Mouse (Mus musculus) forebrain, embryonic 10.5 days (tissue): ENCODE results near the gene Zfp978. TPM values are rescaled to one million over a fixed set of nuclear protein-coding genes. Genes with fewer than 3 reads are reported as not detected.
A peak's percentile ranks its signal among the peaks of the same experiment; 100 is the strongest.
"Not testable (repeated sequence)": the region's sequence is repeated elsewhere in the genome, so short reads cannot be mapped to it uniquely, and the experiment has no call there.

Experiments used
- DNase-seq: peaks from one replicate; pipeline ENCODE4 v3.0.0-alpha.2; 2017; ENCODE audit warnings: low spot score; ENCODE audit errors: extremely low spot score
- H3K27ac ChIP-seq: fragments of 300-500 bp; sonication (generic); 2 replicates; pipeline ENCODE4 v1.5.1; 2016; ENCODE audit warnings: mild to moderate bottlenecking
- H3K27me3 ChIP-seq: fragments of 300-500 bp; sonication (generic); 2 replicates; pipeline ENCODE4 v1.6.1; 2016; ENCODE audit warnings: mild to moderate bottlenecking; ENCODE audit not compliant: poor library complexity, severe bottlenecking
- H3K36me3 ChIP-seq: fragments of 300-500 bp; sonication (generic); replicated peaks from 2 replicates; pipeline ENCODE4 v1.6.1; 2016; ENCODE audit warnings: mild to moderate bottlenecking, moderate library complexity
- H3K4me1 ChIP-seq: fragments of 300-500 bp; sonication (generic); 2 replicates; pipeline ENCODE4 v1.6.1; 2016
- H3K4me3 ChIP-seq: fragments of 300-500 bp; sonication (generic); 2 replicates; pipeline ENCODE4 v1.5.1; 2016; ENCODE audit warnings: mild to moderate bottlenecking, moderate library complexity
- H3K9me3 ChIP-seq: fragments of 300-500 bp; sonication (generic); 2 replicates; pipeline ENCODE4 v1.6.1; 2016; ENCODE audit warnings: mild to moderate bottlenecking, moderate library complexity
- WGBS: fragments of 180-500 bp; shearing (Covaris S2); methylation state at CpG from one replicate; pipeline ENCODE4 v1.1.7; 2016; 5-methylcytosine and 5-hydroxymethylcytosine counted together
- polyA plus RNA-seq: library from polyadenylated mRNA; unstranded; fragments of >200 nt; fragmentation: Nextera tagmentation; extraction: Ambion mirVana; gene quantifications from 2 replicates; pipeline ENCODE4 v1.2.1, GENCODE M21; 2016

Zfp978 gene
- polyA plus RNA-seq, 1 experiment from 2014 or later: not detected

DNA sequence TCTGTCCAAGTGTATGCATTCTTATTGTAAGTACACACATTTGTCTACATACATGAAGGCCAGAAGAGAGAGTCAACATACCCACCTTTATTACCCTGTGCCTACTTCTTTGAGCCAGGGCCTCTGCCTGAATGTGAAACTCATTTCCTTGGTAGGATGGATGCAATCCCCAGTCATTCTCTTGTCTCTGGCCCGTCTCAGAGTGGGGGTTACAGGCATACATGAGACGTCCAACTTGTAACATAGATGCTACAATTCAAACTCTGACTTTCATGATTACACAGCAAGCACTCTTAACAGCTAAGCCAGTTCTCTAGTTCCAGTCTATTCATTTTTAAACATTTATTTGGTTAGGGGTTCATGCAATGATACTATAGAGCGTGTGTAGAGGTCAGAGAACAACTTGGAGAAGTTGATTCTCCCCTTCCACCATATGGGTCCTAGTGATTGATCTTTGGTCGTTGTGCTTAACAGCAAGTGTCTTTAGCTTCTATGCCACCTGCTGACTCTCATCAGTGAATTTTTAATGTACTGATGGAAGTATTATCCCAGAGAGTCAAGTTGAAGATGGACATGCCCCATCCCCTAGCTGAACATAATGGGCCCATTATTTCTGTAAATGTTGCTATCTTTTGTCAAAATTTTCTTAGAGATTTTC is 62.7 kb downstream of the Zfp978 start:
- H3K36me3 ChIP-seq: no peaks in the 10 kb centered on the region
- no peak overlapping the region for H3K27ac ChIP-seq
- H3K4me3 ChIP-seq: no peak overlapping the region
- no peaks in the 10 kb centered on the region for H3K27me3 ChIP-seq
- H3K9me3 ChIP-seq: peaks cover 74% of the 10 kb centered on the region
- WGBS: 68% methylated on average over 4 of the region's 4 CpGs
- DNase-seq: peak; percentile 30
- no peaks in the 10 kb centered on the region for H3K4me1 ChIP-seq

DNA sequence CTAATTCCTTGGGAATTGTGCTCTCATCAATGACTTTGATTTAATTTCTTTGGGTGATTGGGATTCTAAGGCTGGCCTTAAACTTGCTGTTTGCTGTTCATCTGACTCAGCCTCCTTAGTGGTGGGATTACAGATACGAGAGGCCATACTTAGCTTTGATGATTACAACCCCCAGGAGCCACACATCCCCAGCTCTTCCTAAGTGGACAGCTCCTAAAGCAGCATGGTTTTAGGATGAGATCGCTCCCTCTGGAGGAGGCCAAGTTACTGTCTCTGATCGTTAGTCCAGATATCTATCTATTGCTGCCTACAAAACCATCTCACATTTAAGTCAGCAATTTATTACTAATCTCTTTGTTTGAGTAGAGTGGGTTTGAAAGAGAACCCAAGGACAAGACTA is 63.3 kb downstream of the Zfp978 start:
- not testable (repeated sequence) for DNase-seq, H3K4me3 ChIP-seq, H3K27ac ChIP-seq, H3K27me3 ChIP-seq, H3K4me1 ChIP-seq, H3K36me3 ChIP-seq
- H3K9me3 ChIP-seq: peaks cover 70% of the 10 kb centered on the region
- 57% methylated on average over 3 of the region's 3 CpGs for WGBS

DNA sequence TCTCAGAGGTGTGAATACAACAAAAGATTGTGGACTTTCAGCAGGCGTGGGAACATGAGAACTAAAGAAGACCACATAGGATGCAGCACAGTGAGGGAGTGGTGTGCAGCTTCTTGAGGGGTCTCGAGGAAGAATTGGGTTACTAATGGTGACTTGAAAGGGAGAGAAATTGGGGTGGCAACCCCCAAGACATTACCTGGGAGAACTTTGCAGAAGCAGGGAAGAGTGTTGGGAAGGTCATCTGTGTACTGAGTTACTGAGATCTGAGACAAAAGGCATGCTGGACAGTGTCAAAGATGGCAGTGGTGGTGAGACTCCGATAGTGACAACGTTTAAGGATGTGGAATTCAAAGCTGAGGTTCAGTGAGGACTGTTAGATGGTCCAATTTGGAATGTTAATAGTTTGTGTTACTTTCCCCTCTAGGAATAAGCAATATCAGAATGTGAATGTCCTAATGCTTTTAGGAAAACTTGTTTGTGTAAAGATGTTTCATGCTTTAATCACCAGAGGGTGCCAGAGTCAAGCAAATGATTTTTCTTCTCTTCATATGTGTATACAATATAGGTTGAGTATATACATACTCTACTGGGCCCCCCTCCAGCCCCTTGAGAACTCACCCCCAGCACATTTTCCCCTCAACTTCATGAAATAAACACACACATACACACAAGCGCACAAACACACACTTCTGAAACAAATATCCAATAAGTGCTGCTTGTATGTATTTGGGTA is 64.7 kb downstream of the Zfp978 start:
- peaks cover 66% of the 10 kb centered on the region for H3K9me3 ChIP-seq
- H3K27me3 ChIP-seq, H3K4me3 ChIP-seq, H3K4me1 ChIP-seq, H3K27ac ChIP-seq, H3K36me3 ChIP-seq: not testable (repeated sequence)
- 60% methylated on average over 5 of the region's 5 CpGs for WGBS
- DNase-seq: peak; percentile 41

DNA sequence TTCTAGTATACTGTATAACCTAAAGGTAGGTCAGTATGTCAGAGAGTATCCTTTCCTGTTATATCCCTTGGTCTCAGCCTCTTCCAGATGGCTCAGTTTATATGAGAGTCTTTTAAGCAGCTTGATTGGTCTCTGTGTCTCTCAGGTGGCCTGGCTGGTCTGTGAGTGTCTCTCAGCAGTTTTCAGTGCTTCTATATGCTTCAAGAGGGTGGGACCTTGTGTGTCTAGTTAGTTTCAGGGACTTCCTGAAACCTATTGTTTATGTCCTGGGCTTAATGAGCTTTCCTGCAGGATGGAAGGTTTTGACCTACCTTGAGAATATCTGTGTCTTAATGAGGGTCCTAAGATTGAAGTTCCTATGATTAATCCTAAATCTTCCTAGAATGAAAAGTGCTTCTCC is 69.5 kb downstream of the Zfp978 start:
- peak; percentile 17 for DNase-seq
- Histone ChIP-seq H3K4me3 (no peak overlapping the region), H3K27ac (no peak overlapping the region), H3K36me3 (no peaks in the 10 kb centered on the region), H3K9me3 (peaks cover 43% of the 10 kb centered on the region), H3K4me1 (no peaks in the 10 kb centered on the region), H3K27me3 (no peaks in the 10 kb centered on the region)

DNA sequence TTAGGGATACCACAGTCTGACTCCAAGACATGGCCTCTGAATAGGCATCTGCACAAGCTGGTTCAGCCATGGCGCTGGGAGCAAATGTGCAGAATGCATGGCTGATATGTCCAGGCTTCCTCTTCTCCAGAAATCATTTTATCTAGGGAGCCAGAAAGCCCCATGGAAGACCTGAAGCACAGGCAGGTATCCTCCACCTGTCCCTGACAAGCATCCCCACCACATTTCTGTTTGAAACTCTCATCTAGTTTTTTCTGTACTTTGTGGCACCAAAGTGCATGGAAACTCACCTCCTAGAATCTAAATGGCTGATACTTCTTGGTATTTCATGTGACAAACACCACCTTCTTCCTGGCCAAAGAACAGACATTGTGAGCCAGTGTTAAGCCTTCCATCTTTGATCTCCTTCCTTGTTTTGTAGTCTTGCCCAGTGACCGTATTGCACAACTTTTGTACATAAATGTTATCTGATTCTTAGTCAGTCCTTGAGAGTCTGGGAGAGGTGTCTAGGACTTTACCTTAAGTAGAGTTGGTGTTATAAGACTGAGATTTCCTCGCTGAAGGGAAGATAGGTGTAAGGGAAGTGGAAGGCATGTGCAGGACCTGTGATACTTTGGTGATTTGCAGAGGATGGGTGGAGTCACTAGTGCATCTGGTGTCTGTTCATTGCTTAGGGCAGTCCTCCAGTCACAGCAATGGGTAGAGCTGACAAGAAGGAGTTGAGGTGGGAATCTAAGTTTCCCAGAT is 70.8 kb downstream of the Zfp978 start:
- not testable (repeated sequence) for H3K4me1 ChIP-seq, H3K36me3 ChIP-seq, H3K27ac ChIP-seq, H3K27me3 ChIP-seq, H3K4me3 ChIP-seq
- peaks cover 43% of the 10 kb centered on the region for H3K9me3 ChIP-seq
- DNase-seq: peak; percentile 25
- WGBS: 82% methylated on average over 3 of the region's 3 CpGs

DNA sequence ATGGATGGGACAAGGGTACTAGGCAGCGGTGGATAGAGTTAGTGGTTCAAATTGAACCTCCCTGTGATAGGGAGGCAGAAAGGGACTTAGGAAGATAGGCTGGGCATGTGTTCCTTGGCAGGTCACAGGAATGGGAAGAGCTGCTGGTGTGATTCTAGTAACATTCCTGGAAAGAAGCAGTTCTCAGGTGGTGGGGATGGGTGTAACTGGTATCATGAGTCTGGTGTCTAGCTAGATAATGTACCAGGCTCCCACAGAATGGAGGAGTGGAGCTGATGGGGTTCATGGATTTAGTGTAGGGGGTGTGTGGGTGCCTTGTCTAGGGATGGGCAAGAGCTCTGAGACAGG is 71.3 kb downstream of the Zfp978 start:
- 94% methylated on average over 1 of the region's 1 CpGs for WGBS
- DNase-seq: peak; percentile 27
- H3K4me1 ChIP-seq: no peaks in the 10 kb centered on the region
- no peaks in the 10 kb centered on the region for H3K27me3 ChIP-seq
- H3K9me3 ChIP-seq: peaks cover 47% of the 10 kb centered on the region
- H3K36me3 ChIP-seq: no peaks in the 10 kb centered on the region
- H3K4me3 ChIP-seq: no peak overlapping the region
- no peak overlapping the region for H3K27ac ChIP-seq

DNA sequence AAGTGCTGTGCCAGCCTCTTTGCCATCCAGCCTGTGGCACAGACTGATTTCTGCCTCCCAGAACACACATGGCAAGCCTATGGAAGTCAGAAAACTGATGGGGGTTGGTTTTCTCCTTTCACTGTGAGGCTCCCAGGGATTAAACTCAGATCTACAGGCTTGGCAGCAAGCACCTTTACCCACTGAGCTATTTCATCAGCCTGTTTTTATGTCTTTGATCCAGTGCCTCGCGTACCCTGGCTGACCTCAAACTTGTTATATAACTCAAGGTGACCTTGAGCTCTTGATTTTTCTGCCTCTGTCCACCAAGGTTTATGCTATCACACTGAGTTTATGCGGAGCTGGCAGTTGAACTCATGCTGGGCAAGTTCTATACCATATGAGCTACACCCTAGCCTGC is 71.9 kb downstream of the Zfp978 start:
- Histone ChIP-seq H3K4me1 (no peaks in the 10 kb centered on the region), H3K27me3 (no peaks in the 10 kb centered on the region), H3K27ac (no peak overlapping the region), H3K9me3 (peaks cover 45% of the 10 kb centered on the region), H3K36me3 (no peaks in the 10 kb centered on the region), H3K4me3 (no peak overlapping the region)
- DNase-seq: peak; percentile 22
- 43% methylated on average over 3 of the region's 3 CpGs for WGBS

DNA sequence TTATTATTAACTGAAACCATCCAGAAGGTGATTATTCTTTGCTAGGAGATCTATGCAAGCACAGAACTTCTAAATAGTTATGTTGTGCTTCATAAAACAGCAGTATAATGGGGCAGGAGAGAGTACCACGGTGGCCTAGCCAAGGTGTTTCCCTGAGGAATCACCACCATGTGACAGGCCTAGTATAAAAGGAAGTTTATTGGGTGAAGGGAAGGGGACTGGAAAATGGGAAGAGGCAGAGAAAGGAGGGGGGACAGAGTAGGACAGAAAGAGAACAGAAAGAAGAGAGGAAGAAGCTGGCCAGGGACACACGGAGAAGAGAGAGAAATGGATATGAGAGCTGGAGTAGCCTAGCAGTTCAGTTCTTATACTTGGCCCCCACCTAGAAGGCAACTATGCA is 72.8 kb downstream of the Zfp978 start:
- Histone ChIP-seq H3K27me3 (no peaks in the 10 kb centered on the region), H3K27ac (no peak overlapping the region), H3K36me3 (no peaks in the 10 kb centered on the region), H3K9me3 (peaks cover 37% of the 10 kb centered on the region), H3K4me1 (no peaks in the 10 kb centered on the region), H3K4me3 (no peak overlapping the region)
- peak; percentile 21 for DNase-seq
- WGBS: 47% methylated on average over 2 of the region's 2 CpGs

Other genes with a start within 250 kb of the Zfp978 start
- 7.8 and 8.3 TPM in 2 replicates for gene Zfp991, start 229.3 kb upstream of the Zfp978 start, polyA plus RNA-seq
- gene Zfp988, start 55.6 kb upstream of the Zfp978 start, polyA plus RNA-seq: 0.16 TPM in 1 of 2 replicates, not detected in the other
- 6.4 and 10.5 TPM in 2 replicates for gene Zfp982, start 131.1 kb downstream of the Zfp978 start, polyA plus RNA-seq
- 0.52 and 0.72 TPM in 2 replicates for gene Gm16503, start 178.9 kb downstream of the Zfp978 start, polyA plus RNA-seq
- 0.06 and 0.12 TPM in 2 replicates for gene Zfp985, start 192.0 kb downstream of the Zfp978 start, polyA plus RNA-seq